Mouse (Mus musculus) intestine, embryonic 15.5 days (tissue): Measurements from ENCODE around the gene Lancl1. TPM values are rescaled to one million over a fixed set of nuclear protein-coding genes. Genes with fewer than 3 reads are reported as not detected.
A peak's percentile ranks its signal among the peaks of the same experiment; 100 is the strongest.

Experiments used
- ATAC-seq: fragments of 200-750 bp; cut with Nextera tagmentation; 2 replicates; pipeline ENCODE4 v1.8.0; 2017; ENCODE audit warnings: moderate TSS enrichment, moderate library complexity
- H3K27ac ChIP-seq: fragments of 300-500 bp; sonication (generic); 2 replicates; pipeline ENCODE4 v1.5.1; 2015; ENCODE audit warnings: mild to moderate bottlenecking, inconsistent platforms
- H3K27me3 ChIP-seq: fragments of 300-500 bp; sonication (generic); replicated peaks from 2 replicates; pipeline ENCODE4 v1.6.1; 2015; ENCODE audit warnings: inconsistent platforms
- H3K36me3 ChIP-seq: fragments of 300-500 bp; sonication (generic); 2 replicates; pipeline ENCODE4 v1.6.1; 2015; ENCODE audit warnings: inconsistent platforms
- H3K4me1 ChIP-seq: fragments of 300-500 bp; sonication (generic); replicated peaks from 2 replicates; pipeline ENCODE4 v1.6.1; 2015; ENCODE audit warnings: inconsistent platforms
- H3K4me2 ChIP-seq: fragments of 300-500 bp; sonication (generic); replicated peaks from 2 replicates; pipeline ENCODE4 v1.6.1; 2015; ENCODE audit warnings: mild to moderate bottlenecking, inconsistent platforms
- H3K4me3 ChIP-seq: fragments of 300-500 bp; sonication (generic); replicated peaks from 2 replicates; pipeline ENCODE4 v1.5.1; 2015; ENCODE audit warnings: inconsistent platforms
- H3K9ac ChIP-seq: fragments of 300-500 bp; sonication (generic); 2 replicates; pipeline ENCODE4 v1.6.1; 2015; ENCODE audit warnings: inconsistent platforms
- H3K9me3 ChIP-seq: fragments of 300-500 bp; sonication (generic); 2 replicates; pipeline ENCODE4 v1.6.1; 2016; ENCODE audit warnings: inconsistent platforms
- WGBS: fragments of 180-500 bp; shearing (Covaris S2); methylation state at CpG from one replicate; pipeline ENCODE4 v1.1.7; 2015; 5-methylcytosine and 5-hydroxymethylcytosine counted together
- polyA plus RNA-seq: library from polyadenylated mRNA; unstranded; fragments of >200 nt; fragmentation: Nextera tagmentation; extraction: Ambion mirVana; gene quantifications from 2 replicates; pipeline ENCODE4 v1.2.1, GENCODE M21; 2015

Gene Lancl1
- polyA plus RNA-seq, 1 experiment from 2014 or later = 68.5 TPM

DNA sequence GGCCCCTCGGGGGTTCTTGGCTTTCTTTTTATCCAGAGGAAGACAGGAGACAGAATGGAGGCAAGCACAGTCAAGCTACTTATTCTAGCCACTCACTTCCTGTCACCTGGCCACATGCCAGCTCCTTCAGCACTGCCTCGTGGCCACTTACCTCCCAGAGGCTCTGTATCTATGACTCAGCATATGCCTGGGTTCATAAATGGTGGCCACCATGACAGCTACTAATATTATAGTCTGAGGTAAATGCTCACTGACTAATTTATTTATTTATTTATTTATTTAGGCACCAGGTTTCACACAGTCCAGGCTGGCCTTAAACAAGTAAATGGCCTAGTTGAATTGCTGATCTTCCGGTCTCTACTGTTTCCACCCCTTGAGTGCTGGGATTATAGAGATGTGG lies 35.0 kb downstream of the Lancl1 start:
- Histone ChIP-seq H3K27ac (no peak overlapping the region), H3K9ac (no peak overlapping the region), H3K27me3 (no peaks in the 10 kb centered on the region), H3K4me2 (no peak overlapping the region), H3K36me3 (peaks cover 9% of the 10 kb centered on the region), H3K9me3 (no peaks in the 10 kb centered on the region), H3K4me3 (no peak overlapping the region), H3K4me1 (no peaks in the 10 kb centered on the region; the same call in none of the 2 replicates)
- WGBS = 53% methylated on average over 3 of the region's 3 CpGs
- ATAC-seq = no peak

DNA sequence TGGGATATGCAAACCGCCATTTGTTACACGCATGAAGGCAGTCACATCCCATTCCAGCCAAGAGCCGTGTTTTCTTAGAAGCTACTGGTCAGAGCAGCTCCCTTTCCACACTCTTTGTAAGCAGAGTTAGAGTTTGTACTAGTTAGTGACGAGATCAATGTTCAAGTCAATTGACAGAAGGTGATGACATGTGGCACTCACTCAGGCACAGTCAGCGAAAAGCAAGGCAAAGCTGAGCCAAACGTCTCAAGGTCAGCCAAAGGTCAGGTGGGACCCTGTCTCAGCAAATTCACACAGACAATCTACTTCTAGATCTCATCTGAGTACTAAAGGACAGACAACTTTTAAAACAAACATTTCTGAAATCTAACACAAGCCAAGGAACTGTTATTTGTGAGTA lies 36.4 kb downstream of the Lancl1 start:
- WGBS = 73% methylated on average over 6 of the region's 6 CpGs
- no peak overlapping the region for H3K27ac ChIP-seq
- no peaks in the 10 kb centered on the region; the same call in none of the 2 replicates for H3K4me1 ChIP-seq
- no peak overlapping the region for H3K9ac ChIP-seq
- H3K4me2 ChIP-seq = no peak overlapping the region
- H3K27me3 ChIP-seq = no peaks in the 10 kb centered on the region
- no peak for ATAC-seq
- no peaks in the 10 kb centered on the region for H3K9me3 ChIP-seq
- no peak overlapping the region for H3K4me3 ChIP-seq
- peaks cover 9% of the 10 kb centered on the region for H3K36me3 ChIP-seq

DNA sequence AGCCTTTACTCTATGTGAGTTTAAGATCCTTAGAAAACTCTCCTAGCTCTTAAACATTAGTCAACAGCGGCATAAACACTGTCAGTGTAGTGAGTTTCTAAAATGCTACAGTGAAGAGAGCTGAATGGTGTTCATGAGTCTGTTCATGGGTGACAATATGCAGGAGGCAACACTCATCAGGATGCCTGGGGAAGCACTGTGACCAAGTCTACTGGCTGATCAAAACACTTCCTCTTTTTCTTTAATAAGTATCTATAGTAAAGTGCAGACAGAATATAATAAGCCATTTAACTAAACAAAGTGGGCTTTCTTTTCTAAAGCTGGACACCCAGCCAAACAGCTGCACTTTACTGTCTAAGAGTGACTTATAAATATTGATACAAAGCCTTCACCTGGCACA lies 37.3 kb downstream of the Lancl1 start:
- peaks cover 4% of the 10 kb centered on the region; the same call in 1 of the 2 replicates for H3K36me3 ChIP-seq
- H3K4me2 ChIP-seq = no peak overlapping the region
- no peak overlapping the region for H3K9ac ChIP-seq
- no peak overlapping the region for H3K27ac ChIP-seq
- H3K27me3 ChIP-seq = no peaks in the 10 kb centered on the region
- H3K4me1 ChIP-seq = no peaks in the 10 kb centered on the region; the same call in none of the 2 replicates
- WGBS = 55% methylated on average over 1 of the region's 1 CpGs
- ATAC-seq = no peak
- no peak overlapping the region for H3K4me3 ChIP-seq
- no peaks in the 10 kb centered on the region for H3K9me3 ChIP-seq

DNA sequence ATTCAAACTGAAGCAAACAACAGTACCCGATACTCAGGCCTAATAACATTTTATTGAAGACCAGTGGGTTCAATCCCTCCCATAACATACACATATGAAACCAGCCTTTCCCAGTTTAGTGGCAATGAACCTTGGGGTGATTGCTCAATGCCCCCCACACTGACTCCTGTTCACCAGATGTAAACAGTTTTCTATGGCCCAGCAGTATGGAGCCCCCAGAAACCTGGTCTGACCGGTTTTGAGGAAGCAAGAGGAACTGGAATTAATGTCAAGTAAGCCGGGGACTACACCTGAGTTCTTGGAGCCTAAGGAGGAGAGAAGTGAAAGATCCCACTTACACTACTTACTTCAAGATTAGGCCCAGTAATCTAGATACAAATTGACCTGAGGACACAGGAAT lies 38.2 kb downstream of the Lancl1 start:
- H3K4me2 ChIP-seq = no peak overlapping the region
- 62% methylated on average over 3 of the region's 3 CpGs for WGBS
- H3K27ac ChIP-seq = no peak overlapping the region
- H3K27me3 ChIP-seq = no peaks in the 10 kb centered on the region
- no peaks in the 10 kb centered on the region; the same call in none of the 2 replicates for H3K4me1 ChIP-seq
- peak; percentile 86 for ATAC-seq
- no peaks in the 10 kb centered on the region for H3K9me3 ChIP-seq
- 0 out of 2 replicates have a peak, but pooled peaks cover 4% of the 10 kb centered on the region for H3K36me3 ChIP-seq
- no peak overlapping the region for H3K4me3 ChIP-seq
- H3K9ac ChIP-seq = no peak overlapping the region

DNA sequence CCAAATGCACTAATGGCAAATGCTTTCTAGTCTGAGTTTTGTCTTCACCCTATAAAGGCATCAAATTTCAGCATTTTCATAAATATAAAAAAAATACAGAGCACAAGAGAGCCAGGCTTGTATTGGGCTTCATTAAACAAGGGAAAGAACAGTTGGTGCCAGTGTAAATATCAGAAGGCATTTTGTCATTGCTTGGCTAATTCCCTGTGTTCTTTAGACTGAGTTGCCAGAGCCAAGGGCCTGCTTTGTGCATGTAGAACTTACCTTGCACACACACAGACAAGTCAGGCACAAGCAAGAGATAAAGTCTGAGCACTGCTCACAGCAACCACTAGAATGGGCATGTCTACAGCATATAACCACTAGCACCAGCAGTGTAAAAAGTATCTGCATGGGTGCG lies 40.1 kb downstream of the Lancl1 start:
- ATAC-seq = no peak
- 92% methylated on average over 1 of the region's 1 CpGs for WGBS

DNA sequence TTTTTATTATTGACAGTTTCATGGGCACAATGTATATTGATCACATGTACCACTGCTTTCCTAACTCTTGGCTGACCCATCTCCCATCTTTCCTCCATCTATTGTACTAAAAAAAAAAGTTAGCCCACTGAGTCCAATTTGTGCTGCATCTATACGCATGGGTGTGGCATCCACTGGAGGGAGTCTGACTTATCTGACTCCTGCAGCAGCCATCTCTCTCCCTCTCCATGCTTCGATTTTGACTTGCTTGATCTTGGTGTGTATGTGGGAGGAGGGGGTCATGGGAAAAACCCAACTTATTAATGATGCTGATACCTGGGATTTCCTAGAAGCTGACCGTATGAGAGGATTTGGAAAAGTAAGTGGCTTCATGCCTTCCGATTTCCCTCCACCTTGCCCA lies 40.5 kb downstream of the Lancl1 start:
- H3K27ac ChIP-seq = no peak overlapping the region
- no peak overlapping the region for H3K4me3 ChIP-seq
- H3K4me2 ChIP-seq = no peak overlapping the region
- H3K9ac ChIP-seq = no peak overlapping the region
- H3K36me3 ChIP-seq = 0 out of 2 replicates have a peak, but pooled peaks cover 4% of the 10 kb centered on the region
- H3K9me3 ChIP-seq = no peaks in the 10 kb centered on the region
- no peak for ATAC-seq
- H3K4me1 ChIP-seq = no peaks in the 10 kb centered on the region; the same call in none of the 2 replicates
- 94% methylated on average over 4 of the region's 4 CpGs for WGBS
- no peaks in the 10 kb centered on the region for H3K27me3 ChIP-seq

More for the DNA sequence above, 40.1 kb downstream of the Lancl1 start:
- H3K27ac ChIP-seq = no peak overlapping the region
- H3K27me3 ChIP-seq = no peaks in the 10 kb centered on the region
- 0 out of 2 replicates have a peak, but pooled peaks cover 4% of the 10 kb centered on the region for H3K36me3 ChIP-seq
- no peaks in the 10 kb centered on the region; the same call in none of the 2 replicates for H3K4me1 ChIP-seq
- H3K9me3 ChIP-seq = no peaks in the 10 kb centered on the region
- H3K4me3 ChIP-seq = no peak overlapping the region
- H3K4me2 ChIP-seq = no peak overlapping the region
- no peak overlapping the region for H3K9ac ChIP-seq

DNA sequence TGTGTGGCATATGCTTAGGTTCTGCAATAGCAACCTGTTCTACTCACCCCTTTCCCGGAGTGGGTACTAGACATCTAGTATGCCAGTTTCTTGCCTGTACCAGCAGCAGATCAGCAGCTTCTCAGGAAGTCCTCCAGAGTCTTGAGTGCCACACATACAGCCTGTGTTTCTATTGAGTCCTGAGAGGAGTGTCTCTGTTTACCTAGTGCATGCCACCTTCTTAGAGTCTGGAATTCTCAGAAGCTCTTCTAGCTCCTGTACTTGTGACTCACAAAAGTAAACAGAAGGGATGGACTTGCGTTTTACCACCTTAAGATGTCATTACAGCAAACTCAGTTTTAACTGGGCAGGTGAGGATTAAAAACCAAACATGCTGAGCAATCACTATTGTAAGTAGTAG lies 41.9 kb downstream of the Lancl1 start:
- H3K36me3 ChIP-seq = no peaks in the 10 kb centered on the region
- no peak overlapping the region for H3K9ac ChIP-seq
- peak; percentile 79 for ATAC-seq
- WGBS = 60% methylated on average over 2 of the region's 2 CpGs
- H3K27me3 ChIP-seq = no peaks in the 10 kb centered on the region
- no peaks in the 10 kb centered on the region for H3K9me3 ChIP-seq
- H3K4me2 ChIP-seq = no peak overlapping the region
- no peak overlapping the region for H3K4me3 ChIP-seq
- no peak overlapping the region for H3K27ac ChIP-seq
- H3K4me1 ChIP-seq = peaks cover 2% of the 10 kb centered on the region

DNA sequence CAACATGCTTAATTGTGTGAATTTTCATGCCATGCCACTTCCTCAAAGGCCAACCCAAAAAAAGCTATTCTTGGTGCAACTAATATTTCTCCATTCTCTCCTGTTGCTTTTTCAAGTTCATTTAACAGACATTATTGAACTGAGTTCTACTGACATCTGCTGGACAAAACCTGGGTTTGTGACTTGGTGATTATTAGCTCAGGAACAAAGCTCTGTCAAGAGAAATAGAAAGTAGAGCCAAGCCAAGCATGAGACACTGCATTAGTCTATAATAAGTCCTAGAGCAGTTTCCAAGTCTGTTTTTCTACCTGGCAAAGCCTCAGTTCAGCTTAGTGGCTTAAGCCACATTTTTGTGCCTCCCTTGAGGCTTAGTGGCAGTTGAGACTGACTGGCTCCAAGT lies 45.9 kb downstream of the Lancl1 start:
- H3K27ac ChIP-seq = no peak overlapping the region
- no peaks in the 10 kb centered on the region for H3K9me3 ChIP-seq
- no peak overlapping the region for H3K4me2 ChIP-seq
- H3K4me1 ChIP-seq = 0 out of 2 replicates have a peak, but pooled peaks cover 2% of the 10 kb centered on the region
- no peaks in the 10 kb centered on the region for H3K27me3 ChIP-seq
- no peak overlapping the region for H3K9ac ChIP-seq
- ATAC-seq = no peak
- H3K36me3 ChIP-seq = no peaks in the 10 kb centered on the region
- no peak overlapping the region for H3K4me3 ChIP-seq

DNA sequence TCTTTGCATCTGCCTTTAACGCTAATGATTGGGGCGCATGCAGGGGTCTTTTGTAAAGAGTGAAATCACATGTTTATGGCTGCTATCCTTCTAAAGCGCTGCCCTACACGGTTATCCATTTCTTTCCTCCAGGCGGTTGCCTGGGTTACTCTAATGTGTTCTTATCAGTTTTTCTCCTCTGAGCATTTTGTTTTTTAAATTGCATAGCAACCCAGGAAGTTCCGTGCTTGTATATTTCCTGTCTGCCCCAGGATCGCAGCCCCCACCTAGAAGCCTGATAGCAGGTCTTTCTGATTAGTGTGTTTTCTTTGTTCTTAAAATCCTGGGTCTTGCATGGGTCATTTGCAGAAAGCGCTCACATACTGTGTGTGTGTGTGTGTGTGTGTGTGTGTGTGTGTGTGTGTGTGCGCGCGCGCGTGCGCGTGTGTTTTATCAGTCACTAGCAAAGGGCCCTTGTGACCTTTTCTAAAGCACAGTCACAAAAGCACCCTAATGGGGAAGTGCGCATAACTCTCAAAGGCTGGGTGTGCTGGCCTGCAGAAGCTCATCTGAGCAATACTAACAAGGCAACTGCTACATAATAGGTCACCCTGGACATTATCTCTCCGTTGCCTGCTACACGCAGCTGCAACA lies 51.0 kb downstream of the Lancl1 start:
- Histone ChIP-seq H3K27me3 (no peaks in the 10 kb centered on the region), H3K9ac (no peak overlapping the region), H3K4me1 (no peaks in the 10 kb centered on the region), H3K27ac (no peak overlapping the region), H3K4me2 (peak overlapping the region; percentile 15; the same call in 1 of the 2 replicates), H3K36me3 (no peaks in the 10 kb centered on the region), H3K4me3 (no peak overlapping the region), H3K9me3 (no peaks in the 10 kb centered on the region)
- ATAC-seq = peak; percentile 74
- WGBS = 60% methylated on average over 18 of the region's 18 CpGs

DNA sequence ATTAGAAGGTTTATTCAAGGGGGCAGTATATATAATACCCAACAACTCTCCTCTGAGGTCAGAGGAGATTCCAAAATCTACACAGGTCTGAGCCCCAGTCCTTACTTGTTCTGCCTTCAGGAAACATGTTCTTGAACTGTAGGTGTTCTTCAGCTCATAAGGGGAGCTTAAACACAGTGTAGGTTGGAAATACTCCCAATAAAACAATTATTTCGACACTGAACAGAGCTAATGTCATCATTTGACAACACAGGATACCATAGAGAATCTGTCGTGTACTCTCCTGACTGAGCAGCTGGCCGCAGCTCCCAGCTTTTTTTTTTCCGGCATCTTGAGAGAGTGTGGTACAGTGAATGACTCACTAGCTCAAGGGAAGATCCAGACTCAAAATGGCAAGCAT lies 52.8 kb downstream of the Lancl1 start:
- Histone ChIP-seq H3K9ac (no peak overlapping the region), H3K27ac (no peak overlapping the region), H3K36me3 (no peaks in the 10 kb centered on the region), H3K4me1 (no peaks in the 10 kb centered on the region), H3K27me3 (no peaks in the 10 kb centered on the region), H3K4me3 (no peak overlapping the region), H3K9me3 (no peaks in the 10 kb centered on the region), H3K4me2 (no peak overlapping the region)
- 51% methylated on average over 4 of the region's 4 CpGs for WGBS
- ATAC-seq = no peak

DNA sequence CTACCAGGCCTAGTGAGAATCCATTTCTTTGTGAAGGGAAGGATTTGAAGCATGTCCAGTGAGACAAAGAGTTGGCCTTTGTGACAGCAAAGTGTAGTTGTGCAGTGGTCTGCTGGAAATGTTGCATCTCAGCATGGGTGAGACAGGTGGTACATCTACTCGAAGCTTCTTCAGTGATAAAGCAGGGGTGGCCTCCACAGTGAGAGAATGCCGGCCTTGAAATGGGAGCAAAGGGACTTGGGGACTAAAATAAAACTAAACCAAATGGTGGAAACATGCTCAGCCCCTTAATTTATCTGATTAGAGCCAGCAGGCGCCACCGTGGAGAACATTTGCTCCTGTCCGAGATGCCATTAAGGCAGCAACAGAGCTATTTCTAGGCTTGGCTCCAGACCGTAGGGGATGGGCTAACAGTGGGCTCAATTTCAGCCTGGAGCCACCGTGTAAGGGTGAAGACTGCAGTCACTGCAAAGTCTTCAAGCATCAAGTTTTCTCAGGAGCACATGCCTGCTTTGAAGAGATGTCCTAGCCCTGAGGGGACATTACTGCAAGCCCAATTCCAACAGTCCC lies 53.5 kb downstream of the Lancl1 start:
- H3K36me3 ChIP-seq = no peaks in the 10 kb centered on the region
- H3K27ac ChIP-seq = no peak overlapping the region
- H3K4me3 ChIP-seq = no peak overlapping the region
- H3K27me3 ChIP-seq = no peaks in the 10 kb centered on the region
- no peaks in the 10 kb centered on the region for H3K9me3 ChIP-seq
- 57% methylated on average over 7 of the region's 7 CpGs for WGBS
- no peak overlapping the region for H3K4me2 ChIP-seq
- no peak for ATAC-seq
- H3K9ac ChIP-seq = no peak overlapping the region
- H3K4me1 ChIP-seq = no peaks in the 10 kb centered on the region

DNA sequence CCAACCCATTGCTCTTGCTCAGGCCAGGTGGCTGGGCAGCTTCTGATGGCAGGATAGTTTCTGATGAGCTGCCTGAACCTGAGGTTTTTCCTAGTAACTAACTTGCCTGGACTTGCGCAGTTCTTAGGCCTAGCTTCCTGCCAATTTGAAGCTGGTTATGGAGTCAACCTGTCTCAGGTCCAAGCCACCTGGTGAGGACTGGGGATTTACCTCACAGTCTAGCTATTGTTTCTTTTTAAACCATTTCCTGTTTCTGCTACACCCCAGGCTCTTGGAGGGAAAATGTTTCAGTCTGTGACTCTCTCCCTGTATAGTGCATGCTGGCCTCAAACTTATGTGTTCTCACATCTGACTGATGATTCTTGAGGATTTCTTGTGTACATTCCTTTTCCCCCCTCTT lies 58.5 kb downstream of the Lancl1 start:
- ATAC-seq = no peak
- Histone ChIP-seq H3K27me3 (no peaks in the 10 kb centered on the region), H3K4me3 (no peak overlapping the region), H3K9ac (no peak overlapping the region), H3K27ac (no peak overlapping the region), H3K4me2 (no peak overlapping the region), H3K9me3 (no peaks in the 10 kb centered on the region), H3K4me1 (no peaks in the 10 kb centered on the region), H3K36me3 (no peaks in the 10 kb centered on the region)
- WGBS = 100% methylated on average over 1 of the region's 1 CpGs

DNA sequence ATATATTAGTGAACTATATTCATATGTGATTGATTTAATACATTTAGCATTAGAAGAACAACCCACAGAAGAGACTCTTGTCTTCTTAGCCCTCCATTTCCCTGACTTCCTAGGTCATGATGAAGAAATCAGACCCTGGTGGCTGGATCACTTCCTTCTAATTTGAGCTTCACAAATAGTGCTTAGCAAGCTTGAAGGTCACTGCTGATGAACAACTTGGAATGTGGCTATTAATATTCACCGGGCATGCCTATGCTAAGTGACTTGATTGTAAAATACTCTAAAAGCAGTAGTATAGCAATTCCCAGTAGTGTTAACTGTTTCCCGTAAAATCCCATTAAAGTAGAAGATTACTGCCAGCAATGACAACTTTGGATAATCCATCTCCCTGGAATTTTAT lies 63.2 kb downstream of the Lancl1 start:
- 82% methylated on average over 2 of the region's 2 CpGs for WGBS
- no peaks in the 10 kb centered on the region for H3K36me3 ChIP-seq
- no peak overlapping the region for H3K9ac ChIP-seq
- no peaks in the 10 kb centered on the region for H3K4me1 ChIP-seq
- H3K4me2 ChIP-seq = no peak overlapping the region
- no peaks in the 10 kb centered on the region for H3K27me3 ChIP-seq
- H3K4me3 ChIP-seq = no peak overlapping the region
- H3K27ac ChIP-seq = no peak overlapping the region
- no peaks in the 10 kb centered on the region for H3K9me3 ChIP-seq
- no peak for ATAC-seq
